Mouse (Mus musculus) olfactory bulb, adult 2 months (tissue): ENCODE results near the gene Serpina1e.

Experiments
- CTCF ChIP-seq: fragments of 200-500 bp; IDR thresholded peaks from 2 replicates; pipeline ENCODE4 v1.5.1; 2012; ENCODE audit warnings: low read depth, mild to moderate bottlenecking, low read length, moderate library complexity; ENCODE audit not compliant: insufficient read depth
- POLR2A ChIP-seq: fragments of 200-500 bp; IDR thresholded peaks from 2 replicates; pipeline ENCODE4 v1.6.1; 2012; ENCODE audit warnings: mild to moderate bottlenecking, low read depth, low read length, moderate library complexity; ENCODE audit not compliant: insufficient read depth

DNA sequence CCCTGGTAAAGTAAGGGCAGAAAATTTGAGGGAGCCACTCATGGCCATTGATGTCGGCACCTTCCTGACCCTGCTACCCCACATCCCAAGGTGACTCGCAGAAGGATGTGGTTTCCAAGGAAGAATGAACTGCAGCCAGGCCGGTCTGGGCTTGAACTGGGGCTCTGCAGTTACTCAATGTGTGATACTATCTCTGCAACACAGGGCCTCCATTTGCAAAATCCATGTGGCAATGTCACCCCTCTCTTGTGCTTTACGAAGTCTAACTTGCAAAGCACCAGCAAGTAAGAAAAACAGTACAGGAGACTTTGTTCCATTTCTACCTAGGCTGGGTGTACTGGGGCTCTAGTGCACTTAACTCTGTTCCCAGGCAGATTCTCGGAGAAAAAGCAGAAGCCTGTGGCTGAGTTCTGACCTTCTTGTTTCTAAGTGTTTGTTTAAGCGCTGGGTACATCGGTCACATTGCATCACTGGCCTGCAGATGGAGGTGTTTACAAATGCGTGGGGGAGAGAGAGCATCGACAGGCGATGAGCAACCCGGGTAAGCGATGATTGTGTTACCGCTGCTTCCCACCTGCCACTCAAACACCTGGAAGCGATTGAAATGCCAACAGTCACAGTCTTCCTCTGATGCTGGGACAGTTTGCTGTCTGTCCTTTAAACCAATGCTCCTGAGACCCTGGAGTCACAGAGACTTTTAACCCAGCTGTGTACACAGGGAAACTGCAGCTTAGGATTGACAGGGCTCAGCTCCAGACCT lies 30.2 kb upstream of the Serpina1e start:
- TF ChIP-seq CTCF (no peak), POLR2A (no peak)
